Mouse (Mus musculus): ENCODE measurements at regions not wholly inside any gene's neighbourhood (a gene's known extent, or its start where the extent isn't known, plus 50 kb on each side); places are given as distances from the start of the nearest gene placed in this dataset.

DNA sequence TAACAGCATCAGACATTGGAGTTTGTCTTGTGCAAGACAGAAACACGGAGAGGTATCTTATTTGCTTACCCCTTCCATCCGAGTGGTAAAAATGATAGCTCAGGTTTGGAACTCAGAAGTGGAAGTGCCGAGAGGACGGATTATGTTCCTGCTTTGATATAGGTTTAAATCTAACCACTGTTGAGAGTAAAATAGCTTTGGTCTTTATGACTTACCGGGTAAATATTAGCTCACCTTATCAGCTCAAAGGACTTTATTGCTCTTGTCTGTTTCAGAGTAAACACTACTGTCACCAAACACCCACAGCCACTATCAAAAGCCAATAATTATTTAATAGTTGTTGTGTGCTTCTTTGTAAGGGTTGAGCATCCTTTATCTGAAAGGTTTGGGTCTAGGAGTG, 98.6 kb downstream of the Fgf9 start:
- DNase-seq = no peak
